8 mouse cellular contexts compared by ENCODE assay signal in genomic region chr4:101508431-101508830, GRCm38 (mm10). TPM values are rescaled to one million over a fixed set of nuclear protein-coding genes. Genes with fewer than 3 reads are reported as not detected.
DNase-seq lines count a peak whose midpoint lies in the region; ATAC-seq and TF ChIP-seq lines count a peak whose summit lies in the region.

No protein-coding gene starts in this region.

- TF ChIP-seq CTCF in MEL (IDR thresholded peaks at IDR 0.05 in 2 of 3, conservative IDR thresholded peaks at IDR 0.05 in 1 of 3; ENCODE audit: control insufficient read depth in 1 of 3, insufficient read depth in 1 of 3, low read depth in 2 of 3, low read length in 3 of 3, poor library complexity in 1 of 3, severe bottlenecking in 1 of 3), result no peak

- H3K4me3 ChIP-seq in heart, embryonic 15.5 days, result peak overlapping the region; percentile 49
- peak overlapping the region; percentile 74 to 80 for H3K4me3 ChIP-seq in MEL (ENCODE audit: control insufficient read depth in 1 of 2, insufficient read depth in 1 of 2, low read depth in 2 of 2, low read length in 2 of 2)
- H3K4me3 ChIP-seq in forebrain, embryonic 13.5 days, result peak overlapping the region; percentile 51
- H3K4me3 ChIP-seq in liver, embryonic 15.5 days (replicated peaks), result peak overlapping the region; percentile 41

- no peak overlapping the region for H3K27ac ChIP-seq in heart, embryonic 15.5 days
- H3K27ac ChIP-seq in MEL (ENCODE audit: control insufficient read depth, low read depth, low read length), result peak overlapping the region; percentile 94
- H3K27ac ChIP-seq in forebrain, embryonic 13.5 days, result no peak overlapping the region
- H3K27ac ChIP-seq in liver, embryonic 15.5 days (replicated peaks), result no peak overlapping the region

- no peak for DNase-seq in heart, adult 8-10 months (ENCODE audit: low spot score)
- DNase-seq in MEL (ENCODE audit: low read depth, low spot score), result no peak
- no peak for DNase-seq in spleen, adult 18-20 months
- DNase-seq in adrenal gland, postnatal 25 days, result no peak

- no peak for TF ChIP-seq RAD21 in MEL (IDR thresholded peaks at IDR 0.05; ENCODE audit: low read depth, low read length)

- peak overlapping the region; percentile 82 for H3K4me2 ChIP-seq in heart, embryonic 15.5 days
- peak overlapping the region; percentile 93 for H3K4me2 ChIP-seq in forebrain, embryonic 13.5 days
- H3K4me2 ChIP-seq in liver, embryonic 15.5 days, result peak overlapping the region; percentile 64

- peak overlapping the region; percentile 31; the same call in 1 of the 2 replicates for H3K9ac ChIP-seq in heart, embryonic 15.5 days
- H3K9ac ChIP-seq in MEL (ENCODE audit: control insufficient read depth, low read depth, low read length, poor library complexity, severe bottlenecking), result peak overlapping the region; percentile 84
- peak overlapping the region; percentile 68 for H3K9ac ChIP-seq in forebrain, embryonic 13.5 days
- H3K9ac ChIP-seq in liver, embryonic 15.5 days, result no peak overlapping the region

- TF ChIP-seq POLR2A in MEL (IDR thresholded peaks at IDR 0.05; ENCODE audit: control insufficient read depth in 1 of 2, insufficient read depth in 1 of 2, low read depth in 1 of 2, low read length in 2 of 2, poor library complexity in 1 of 2), result no peak; a peak in 1 of 4 replicates

- no peaks in the 10 kb centered on the region for H3K36me3 ChIP-seq in heart, embryonic 15.5 days
- no peaks in the 10 kb centered on the region; a peak in 2 of 4 replicates for H3K36me3 ChIP-seq in MEL (ENCODE audit: control insufficient read depth in 1 of 2, insufficient read depth in 2 of 2, low read length in 2 of 2)
- H3K36me3 ChIP-seq in forebrain, embryonic 13.5 days (ENCODE audit: poor library complexity, severe bottlenecking), result no peaks in the 10 kb centered on the region
- no peaks in the 10 kb centered on the region for H3K36me3 ChIP-seq in liver, embryonic 15.5 days (replicated peaks)

- H3K4me1 ChIP-seq in heart, embryonic 15.5 days (replicated peaks), result peaks cover 7% of the 10 kb centered on the region
- H3K4me1 ChIP-seq in MEL (ENCODE audit: control insufficient read depth in 1 of 2, insufficient read depth in 2 of 2, low read length in 2 of 2), result peaks cover 3 to 5% of the 10 kb centered on the region in 2 experiments; a peak in 1 of 4 replicates
- peaks cover 19% of the 10 kb centered on the region for H3K4me1 ChIP-seq in forebrain, embryonic 13.5 days
- peaks cover 8% of the 10 kb centered on the region; the same call in 1 of the 2 replicates for H3K4me1 ChIP-seq in liver, embryonic 15.5 days (replicated peaks)

- no peak for ATAC-seq in heart, embryonic 15.5 days (replicated peaks; ENCODE audit: insufficient number of reproducible peaks, insufficient read depth, low FRiP score, low read depth)
- no peak for ATAC-seq in forebrain, embryonic 13.5 days
- no peak for ATAC-seq in liver, embryonic 15.5 days (ENCODE audit: insufficient read depth)
- ATAC-seq in CD4-positive, CD25-positive, alpha-beta regulatory T cell, adult 4 months, result no peak

- WGBS in heart, embryonic 15.5 days, result 3% methylated on average over 10 of the region's 10 CpGs
- 3% methylated on average over 10 of the region's 10 CpGs for WGBS in forebrain, embryonic 13.5 days
- 2% methylated on average over 10 of the region's 10 CpGs for WGBS in liver, embryonic 15.5 days (ENCODE audit: insufficient replicate concordance)

- no peaks in the 10 kb centered on the region for H3K9me3 ChIP-seq in heart, embryonic 15.5 days (replicated peaks)
- H3K9me3 ChIP-seq in MEL (replicated peaks; ENCODE audit: insufficient read depth, low read length), result no peaks in the 10 kb centered on the region
- no peaks in the 10 kb centered on the region for H3K9me3 ChIP-seq in forebrain, embryonic 13.5 days (replicated peaks)
- H3K9me3 ChIP-seq in liver, embryonic 15.5 days (replicated peaks), result no peaks in the 10 kb centered on the region

- peaks cover 14% of the 10 kb centered on the region for H3K27me3 ChIP-seq in heart, embryonic 15.5 days
- H3K27me3 ChIP-seq in MEL (ENCODE audit: control insufficient read depth in 1 of 2, insufficient read depth in 2 of 2, low read length in 2 of 2), result no peaks in the 10 kb centered on the region
- peaks cover 12% of the 10 kb centered on the region; the same call in 1 of the 2 replicates for H3K27me3 ChIP-seq in forebrain, embryonic 13.5 days
- H3K27me3 ChIP-seq in liver, embryonic 15.5 days, result peaks cover 20% of the 10 kb centered on the region

- no peak for TF ChIP-seq EP300 in MEL (IDR thresholded peaks at IDR 0.05; ENCODE audit: low read depth in 1 of 2, low read length in 2 of 2)

- peaks cover 39% of the 10 kb centered on the region for H3K79me2 ChIP-seq in MEL (ENCODE audit: control insufficient read depth, insufficient read depth, low read length, poor library complexity)

TF ChIP-seq in MEL, 35 proteins besides CTCF, POLR2A, EP300 and RAD21:
- TF ChIP-seq ZNF384 (IDR thresholded peaks at IDR 0.05; ENCODE audit: low read depth, low read length), result peak; percentile 48
- no peak for TF ChIP-seq POLR2AphosphoS5 (IDR thresholded peaks at IDR 0.05; ENCODE audit: borderline replicate concordance, low read depth, low read length)
- TF ChIP-seq MAFK (IDR thresholded peaks at IDR 0.05; ENCODE audit: borderline replicate concordance, low read depth, low read length), result no peak
- no peak for TF ChIP-seq MXI1 (IDR thresholded peaks at IDR 0.05; ENCODE audit: low read depth, low read length)
- TF ChIP-seq CHD1 (IDR thresholded peaks at IDR 0.05; ENCODE audit: low read depth, low read length), result peak; percentile 57; the same call in 1 of the 2 replicates

RNA-seq across cellular contexts. Expression of gene Dnajc6, which starts 12.0 kb away (rescaled TPM):
- polyA plus RNA-seq in heart, embryonic 15.5 days (2015; fragmentation: Nextera tagmentation; extraction: Ambion mirVana), result 0.43 and 1.9 TPM in 2 replicates
- under 1 TPM; 0.32 to 0.87 (median 0.61) TPM for total RNA-seq in heart, adult 8-10 months (2022)
- 20.2 and 26.4 TPM in 2 replicates for total RNA-seq in MEL (2012; rRNA removed)
- polyA plus RNA-seq in MEL (2012; ENCODE audit: insufficient read depth in 1 of 2, insufficient read length in 2 of 2, low read depth in 1 of 2, low replicate concordance in 2 of 2, missing spikeins in 1 of 2), result 10 to 100 TPM in 1 of 2 experiments, not detected in 1; 15.0 TPM
- polyA plus RNA-seq in forebrain, embryonic 13.5 days (2015; fragmentation: Nextera tagmentation; extraction: Ambion mirVana), result 10.8 and 13.2 TPM in 2 replicates
- polyA plus RNA-seq in liver, embryonic 15.5 days (2015; fragmentation: Nextera tagmentation; extraction: Ambion mirVana), result 0.15 and 0.17 TPM in 2 replicates
- 1 to 10 TPM; 2.3 to 3.1 TPM for polyA plus RNA-seq in CD4-positive, CD25-positive, alpha-beta regulatory T cell, adult 4 months (2017; shearing (Covaris generic))
- total RNA-seq in adrenal gland, postnatal 25 days (2021), result 3.0 and 4.6 TPM in 2 replicates
